Mouse (Mus musculus): ENCODE results near the gene Clcn6.

DNA sequence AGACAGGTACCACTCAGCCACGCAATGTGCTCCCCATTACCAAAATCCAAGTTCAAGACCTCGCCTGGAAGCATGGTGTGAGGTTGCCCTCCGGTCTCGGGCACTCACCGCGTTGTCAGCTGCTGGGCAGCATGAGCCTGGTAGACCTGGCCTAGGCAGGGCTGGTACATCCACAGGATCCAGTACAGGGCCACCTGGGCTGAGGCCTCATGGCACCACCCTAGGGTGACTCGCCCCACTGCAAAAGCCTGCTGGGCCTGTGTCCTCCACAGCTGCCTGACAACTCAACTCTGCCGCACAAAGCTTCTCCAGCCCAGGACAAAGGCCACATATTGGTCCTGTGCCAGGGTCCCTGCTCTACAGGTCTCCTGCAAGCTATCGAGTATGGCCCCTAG, 22.5 kb upstream of the Clcn6 start:
- TF ChIP-seq CTCF (IDR thresholded peaks at IDR 0.05; ENCODE audit: borderline replicate concordance, insufficient read depth, low read depth, low read length): no peak
- TF ChIP-seq POLR2A (IDR thresholded peaks at IDR 0.05; ENCODE audit: borderline replicate concordance, insufficient read depth, low read length): no peak
